Mouse (Mus musculus): ENCODE results near the gene Muc5b. TPM values are rescaled to one million over a fixed set of nuclear protein-coding genes. Genes with fewer than 3 reads are reported as not detected.

Gene Muc5b
- polyA plus RNA-seq, 2 experiments = not detected

DNA sequence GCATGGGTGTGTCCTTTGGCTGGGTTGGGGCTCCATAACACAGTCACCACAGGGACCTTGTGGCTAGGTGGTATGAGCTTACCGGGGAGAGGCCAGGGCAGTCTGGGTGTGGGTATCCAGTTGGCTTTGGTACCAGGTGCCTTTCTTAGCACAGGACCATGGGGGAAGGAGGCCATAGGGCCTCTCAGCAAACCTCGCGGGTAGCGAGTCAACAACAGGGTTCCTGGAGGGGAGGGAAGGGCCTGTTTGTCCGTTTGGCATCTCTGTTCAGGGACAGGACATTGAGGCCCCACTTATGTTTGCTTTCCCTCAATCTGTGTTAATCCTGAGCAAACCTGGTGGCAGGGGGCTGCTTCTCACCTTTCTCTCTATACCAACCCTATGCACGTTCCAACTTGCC lies 15.2 kb upstream of the Muc5b start:
- no peak overlapping the region for H3K4me2 ChIP-seq (ENCODE audit: low read depth)
- no peaks in the 10 kb centered on the region; the same call in 1 of the 2 replicates for H3K27me3 ChIP-seq (ENCODE audit: control insufficient read depth, insufficient read depth, low read length)
- H3K27ac ChIP-seq = no peak overlapping the region
- DNase-seq (ENCODE audit: low read depth in 3 of 3, low spot score in 3 of 3) = no peak
- no peaks in the 10 kb centered on the region for H3K4me1 ChIP-seq (replicated peaks; ENCODE audit: control insufficient read depth in 2 of 2, insufficient read depth in 2 of 2, low read length in 1 of 2)
- 72% methylated on average over 6 of the region's 6 CpGs for WGBS (ENCODE audit: insufficient replicate concordance)
- H3K9me3 ChIP-seq (ENCODE audit: control insufficient read depth, low read length) = no peaks in the 10 kb centered on the region
- no peak overlapping the region for H3K9ac ChIP-seq (replicated peaks)
- TF ChIP-seq CTCF (IDR thresholded peaks at IDR 0.05; ENCODE audit: low read depth) (no peak), EP300 (IDR thresholded peaks at IDR 0.05; ENCODE audit: low read depth) (no peak)
- ATAC-seq (ENCODE audit: insufficient read depth) = no peak
- H3K36me3 ChIP-seq (replicated peaks; ENCODE audit: control insufficient read depth, insufficient read depth, low read depth) = no peaks in the 10 kb centered on the region
- no peak overlapping the region for H3K4me3 ChIP-seq (ENCODE audit: insufficient read depth in 1 of 2, low read depth in 2 of 2, low read length in 2 of 2)

DNA sequence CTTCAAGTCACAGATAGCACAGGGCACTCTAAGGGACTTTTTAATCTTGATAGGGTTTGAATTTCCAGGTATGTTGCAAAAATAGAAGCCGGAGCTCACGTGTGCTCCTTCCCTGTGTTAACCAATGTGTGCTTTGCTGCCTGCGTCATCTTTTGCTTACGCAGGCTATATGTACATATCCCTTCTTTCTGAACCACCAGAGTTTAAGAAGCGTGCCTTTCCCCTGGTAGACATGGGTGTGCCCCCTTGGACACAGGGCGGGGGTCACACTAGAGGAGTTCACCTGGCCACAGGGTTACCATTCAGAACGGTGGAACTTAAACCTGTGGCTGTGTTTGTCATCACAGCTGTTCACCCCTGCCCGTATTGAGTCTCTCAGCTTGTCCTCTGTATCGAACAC lies 14.5 kb upstream of the Muc5b start:
- H3K9ac ChIP-seq (replicated peaks) = no peak overlapping the region
- TF ChIP-seq CTCF (IDR thresholded peaks at IDR 0.05; ENCODE audit: low read depth) (no peak), EP300 (IDR thresholded peaks at IDR 0.05; ENCODE audit: low read depth) (no peak)
- 66% methylated on average over 9 of the region's 9 CpGs for WGBS (ENCODE audit: insufficient replicate concordance)
- no peaks in the 10 kb centered on the region for H3K36me3 ChIP-seq (replicated peaks; ENCODE audit: control insufficient read depth, insufficient read depth, low read depth)
- no peaks in the 10 kb centered on the region for H3K4me1 ChIP-seq (replicated peaks; ENCODE audit: control insufficient read depth in 2 of 2, insufficient read depth in 2 of 2, low read length in 1 of 2)
- H3K27ac ChIP-seq = no peak overlapping the region
- H3K9me3 ChIP-seq (ENCODE audit: control insufficient read depth, low read length) = no peaks in the 10 kb centered on the region
- no peak overlapping the region for H3K4me2 ChIP-seq (ENCODE audit: low read depth)
- H3K27me3 ChIP-seq (ENCODE audit: control insufficient read depth, insufficient read depth, low read length) = no peaks in the 10 kb centered on the region; the same call in 1 of the 2 replicates
- no peak for DNase-seq (ENCODE audit: low read depth in 3 of 3, low spot score in 3 of 3)
- no peak overlapping the region for H3K4me3 ChIP-seq (ENCODE audit: insufficient read depth in 1 of 2, low read depth in 2 of 2, low read length in 2 of 2)
- ATAC-seq (ENCODE audit: insufficient read depth) = no peak

DNA sequence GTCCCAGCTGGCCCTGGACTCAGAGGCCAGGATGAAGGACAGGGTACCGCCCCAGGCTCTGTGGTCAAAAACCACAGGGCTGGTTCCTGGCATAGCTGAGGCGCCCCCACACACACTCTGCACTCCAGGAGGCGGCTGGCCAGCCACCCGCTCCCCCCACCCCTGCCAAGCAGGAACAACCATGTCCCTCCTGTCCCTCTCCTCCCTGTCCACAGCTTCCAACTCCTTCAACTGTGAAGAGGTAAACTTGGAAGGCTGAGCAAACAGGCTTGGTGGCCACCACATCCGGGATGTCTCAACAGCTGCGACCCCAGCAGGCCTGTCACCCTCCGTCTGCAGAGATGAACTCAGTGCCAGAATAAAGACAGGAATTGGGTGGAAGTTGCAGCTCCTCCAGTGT lies 2.9 kb upstream of the Muc5b start:
- ATAC-seq (ENCODE audit: insufficient read depth) (no peak), DNase-seq (ENCODE audit: low read depth in 3 of 3, low spot score in 3 of 3) (no peak)
- TF ChIP-seq EP300 (IDR thresholded peaks at IDR 0.05; ENCODE audit: low read depth) = no peak
- no peak for TF ChIP-seq CTCF (IDR thresholded peaks at IDR 0.05; ENCODE audit: low read depth)
- H3K9me3 ChIP-seq (ENCODE audit: control insufficient read depth, low read length) = no peaks in the 10 kb centered on the region
- no peaks in the 10 kb centered on the region for H3K4me1 ChIP-seq (replicated peaks; ENCODE audit: control insufficient read depth in 2 of 2, insufficient read depth in 2 of 2, low read length in 1 of 2)
- H3K27me3 ChIP-seq (ENCODE audit: control insufficient read depth, insufficient read depth, low read length) = no peaks in the 10 kb centered on the region
- no peak overlapping the region for H3K27ac ChIP-seq
- H3K4me2 ChIP-seq (ENCODE audit: low read depth) = no peak overlapping the region
- 23% methylated on average over 7 of the region's 7 CpGs for WGBS (ENCODE audit: insufficient replicate concordance)
- H3K36me3 ChIP-seq (replicated peaks; ENCODE audit: control insufficient read depth, insufficient read depth, low read depth) = no peaks in the 10 kb centered on the region
- no peak overlapping the region for H3K4me3 ChIP-seq (ENCODE audit: insufficient read depth in 1 of 2, low read depth in 2 of 2, low read length in 2 of 2)
- H3K9ac ChIP-seq (replicated peaks) = no peak overlapping the region

DNA sequence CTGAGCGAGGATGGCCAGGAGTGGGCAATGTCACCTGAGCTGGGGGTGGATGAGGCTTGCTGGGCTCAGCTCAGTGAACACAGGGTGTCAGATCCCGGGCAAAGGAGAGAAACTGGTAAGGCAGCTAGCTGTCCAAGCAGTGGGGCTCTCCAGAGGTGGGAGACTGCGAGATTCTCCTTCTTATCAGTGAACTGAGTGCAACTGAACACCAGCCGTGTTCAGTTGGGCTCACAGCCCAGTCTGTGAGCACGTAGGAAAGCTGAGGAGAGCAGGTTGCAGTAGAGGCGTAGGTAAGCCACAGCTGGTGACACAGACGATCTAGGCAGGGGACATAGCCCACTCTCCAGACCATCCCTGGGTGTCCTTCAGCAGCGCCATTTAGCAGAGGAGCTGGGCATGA lies 2.4 kb upstream of the Muc5b start:
- no peak overlapping the region for H3K27ac ChIP-seq
- no peak overlapping the region for H3K4me3 ChIP-seq (ENCODE audit: insufficient read depth in 1 of 2, low read depth in 2 of 2, low read length in 2 of 2)
- H3K9me3 ChIP-seq (ENCODE audit: control insufficient read depth, low read length) = no peaks in the 10 kb centered on the region
- DNase-seq (ENCODE audit: low read depth in 3 of 3, low spot score in 3 of 3) (no peak), ATAC-seq (ENCODE audit: insufficient read depth) (no peak)
- no peaks in the 10 kb centered on the region for H3K27me3 ChIP-seq (ENCODE audit: control insufficient read depth, insufficient read depth, low read length)
- TF ChIP-seq EP300 (IDR thresholded peaks at IDR 0.05; ENCODE audit: low read depth) = no peak
- no peak for TF ChIP-seq CTCF (IDR thresholded peaks at IDR 0.05; ENCODE audit: low read depth)
- H3K4me1 ChIP-seq (replicated peaks; ENCODE audit: control insufficient read depth in 2 of 2, insufficient read depth in 2 of 2, low read length in 1 of 2) = no peaks in the 10 kb centered on the region
- no peak overlapping the region for H3K4me2 ChIP-seq (ENCODE audit: low read depth)
- WGBS (ENCODE audit: insufficient replicate concordance) = 28% methylated on average over 8 of the region's 8 CpGs
- H3K9ac ChIP-seq (replicated peaks) = no peak overlapping the region
- H3K36me3 ChIP-seq (replicated peaks; ENCODE audit: control insufficient read depth, insufficient read depth, low read depth) = no peaks in the 10 kb centered on the region

DNA sequence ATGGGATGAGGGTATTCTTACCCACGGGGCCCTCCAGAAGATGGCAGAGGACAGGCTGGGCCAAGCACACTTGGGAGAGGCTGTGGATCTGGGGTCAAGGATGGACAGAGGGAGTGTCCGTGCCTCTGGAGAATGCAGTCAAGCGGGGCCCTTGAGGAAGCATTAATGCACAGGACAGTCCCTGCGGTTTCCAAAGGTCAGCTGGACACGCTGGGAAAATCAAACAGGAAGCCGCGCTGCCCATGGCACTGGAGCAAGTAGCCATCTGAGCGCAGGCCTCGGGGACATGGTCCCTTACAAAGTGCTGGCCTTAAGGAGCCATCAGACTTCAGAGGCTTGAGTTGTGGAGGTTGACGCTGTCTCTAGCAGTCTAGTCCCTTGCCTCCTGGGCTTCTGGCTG lies 1.5 kb downstream of the Muc5b start:
- Histone ChIP-seq H3K9me3 (ENCODE audit: control insufficient read depth, low read length) (no peaks in the 10 kb centered on the region), H3K4me1 (replicated peaks; ENCODE audit: control insufficient read depth in 2 of 2, insufficient read depth in 2 of 2, low read length in 1 of 2) (no peaks in the 10 kb centered on the region), H3K9ac (replicated peaks) (no peak overlapping the region), H3K27ac (no peak overlapping the region), H3K4me3 (ENCODE audit: insufficient read depth in 1 of 2, low read depth in 2 of 2, low read length in 2 of 2) (no peak overlapping the region), H3K36me3 (replicated peaks; ENCODE audit: control insufficient read depth, insufficient read depth, low read depth) (no peaks in the 10 kb centered on the region), H3K4me2 (ENCODE audit: low read depth) (no peak overlapping the region), H3K27me3 (ENCODE audit: control insufficient read depth, insufficient read depth, low read length) (no peaks in the 10 kb centered on the region)
- TF ChIP-seq EP300 (IDR thresholded peaks at IDR 0.05; ENCODE audit: low read depth) (no peak), CTCF (IDR thresholded peaks at IDR 0.05; ENCODE audit: low read depth) (no peak)
- DNase-seq (ENCODE audit: low read depth in 3 of 3, low spot score in 3 of 3) = no peak
- WGBS (ENCODE audit: insufficient replicate concordance) = 67% methylated on average over 10 of the region's 10 CpGs
- no peak for ATAC-seq (ENCODE audit: insufficient read depth)

Data from liver, embryonic 14.5 days (tissue).